24 mouse cellular contexts compared by ENCODE assay signal in the genomic region with DNA sequence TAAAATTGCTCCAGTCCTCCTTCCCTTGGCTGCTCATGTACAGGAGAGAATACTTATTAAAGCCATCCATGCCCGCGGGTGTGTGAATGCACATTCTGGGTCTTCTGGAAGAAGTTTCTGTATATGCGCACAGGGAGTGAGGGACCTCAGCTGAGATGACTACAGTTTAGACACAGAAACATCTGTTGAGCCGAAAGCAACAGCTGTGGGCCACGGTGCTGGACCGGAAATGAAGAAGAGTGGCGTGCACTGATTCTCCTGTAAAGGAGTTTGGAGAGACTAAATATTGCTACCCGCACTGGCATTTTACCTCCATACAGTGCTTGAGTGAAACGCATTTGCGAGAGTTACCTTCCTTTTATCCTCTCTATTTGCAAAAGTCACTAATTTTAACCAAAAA.
"Had no signal": no experiment of that assay in that cellular context is flagged by ENCODE, and none has a peak within 500 bp of the region (broad histone marks: within the 10 kb centered on the region; RNA-seq: fewer than 3 reads in every experiment).

No protein-coding gene starts in this region.

- H3K4me3 ChIP-seq: heart, adult 2 months; heart, embryonic 13.5 days; heart, embryonic 15.5 days; hindbrain, embryonic 10.5 days; hindbrain, embryonic 12.5 days; limb, embryonic 13.5 days; limb, embryonic 15.5 days; liver, embryonic 13.5 days; liver, embryonic 15.5 days had no signal

- DNase-seq: gastrocnemius, postnatal 25 days; heart, adult 2 months; heart, postnatal 4 days; kidney, adult 18-20 months; kidney, adult 8-10 months; kidney, postnatal 10 days; kidney, postnatal 25 days; kidney, postnatal 4 days; layer of hippocampus, adult 9-11 months; layer of hippocampus, postnatal 36 days; left cerebral cortex, postnatal 4 days; liver, embryonic 13.5 days had no signal

- H3K9ac ChIP-seq: heart, embryonic 13.5 days; heart, embryonic 15.5 days; hindbrain, embryonic 12.5 days; hindbrain, embryonic 14.5 days; limb, embryonic 13.5 days; limb, embryonic 15.5 days; liver, embryonic 13.5 days; liver, embryonic 15.5 days had no signal

- H3K27me3 ChIP-seq: heart, embryonic 13.5 days; heart, embryonic 15.5 days; hindbrain, embryonic 12.5 days; limb, embryonic 13.5 days; limb, embryonic 15.5 days; liver, embryonic 13.5 days; liver, embryonic 15.5 days had no signal

- H3K4me1 ChIP-seq: heart, embryonic 15.5 days; hindbrain, embryonic 10.5 days; hindbrain, embryonic 12.5 days; limb, embryonic 15.5 days; liver, embryonic 13.5 days; liver, embryonic 15.5 days had no signal

- H3K36me3 ChIP-seq: heart, embryonic 13.5 days; heart, embryonic 15.5 days; hindbrain, embryonic 10.5 days; hindbrain, embryonic 12.5 days; limb, embryonic 13.5 days; limb, embryonic 15.5 days; liver, embryonic 13.5 days; liver, embryonic 15.5 days had no signal

- ATAC-seq: hindbrain, embryonic 16.5 days; inflammation-experienced regulatory T-cells, adult 6 months; intestine, postnatal 0 days had no signal

- H3K4me2 ChIP-seq: heart, embryonic 11.5 days; heart, embryonic 13.5 days; heart, embryonic 15.5 days; hindbrain, embryonic 12.5 days; hindbrain, embryonic 14.5 days; limb, embryonic 13.5 days; limb, embryonic 15.5 days; liver, embryonic 13.5 days; liver, embryonic 15.5 days had no signal

- H3K27ac ChIP-seq: heart, adult 2 months; heart, embryonic 13.5 days; heart, embryonic 15.5 days; hindbrain, embryonic 10.5 days; hindbrain, embryonic 12.5 days; hindbrain, embryonic 14.5 days; limb, embryonic 13.5 days; limb, embryonic 15.5 days; liver, embryonic 13.5 days; liver, embryonic 15.5 days had no signal

- H3K9me3 ChIP-seq: heart, embryonic 15.5 days; hindbrain, embryonic 10.5 days; hindbrain, embryonic 12.5 days; limb, embryonic 15.5 days; liver, embryonic 13.5 days; liver, embryonic 15.5 days had no signal
